Mouse (Mus musculus) cerebellum, adult 2 months (tissue): ENCODE measurements around the gene Gpc6. TPM values are rescaled to one million over a fixed set of nuclear protein-coding genes. Genes with fewer than 3 reads are reported as not detected.

ENCODE experiments used
- DNase-seq, 2 experiments: peaks; one replicate each; pipeline ENCODE4 v3.0.0; 2021
- H3K27ac ChIP-seq: fragments of 200-500 bp; 2 replicates; pipeline ENCODE4 v1.5.1; 2012; ENCODE audit warnings: low read length, control low read depth, inconsistent platforms; ENCODE audit not compliant: insufficient read depth
- H3K27me3 ChIP-seq: fragments of 200-500 bp; 2 replicates; pipeline ENCODE4 v1.6.1; 2012; ENCODE audit warnings: inconsistent platforms, mild to moderate bottlenecking, low read length, moderate library complexity; ENCODE audit not compliant: control insufficient read depth, insufficient read depth
- H3K4me1 ChIP-seq: fragments of 200-500 bp; 2 replicates; pipeline ENCODE4 v1.6.1; 2011; ENCODE audit warnings: low read length; ENCODE audit not compliant: control insufficient read depth, insufficient read depth
- H3K4me3 ChIP-seq: fragments of 200-500 bp; replicated peaks from 2 replicates; pipeline ENCODE3; 2011; ENCODE audit warnings: mild to moderate bottlenecking, low read depth, low read length, control low read depth; ENCODE audit not compliant: insufficient read depth
- CTCF ChIP-seq: fragments of 200-500 bp; IDR thresholded peaks from 2 replicates; pipeline ENCODE4 v1.5.1; 2011; ENCODE audit warnings: low read depth, mild to moderate bottlenecking, control low read depth, low read length, moderate library complexity, borderline replicate concordance; ENCODE audit not compliant: insufficient read depth
- POLR2A ChIP-seq: fragments of 200-500 bp; IDR thresholded peaks from 2 replicates; pipeline ENCODE4 v1.6.1; 2011; ENCODE audit warnings: low read length, control low read depth, borderline replicate concordance; ENCODE audit not compliant: insufficient read depth
- WGBS: fragments of 180-500 bp; shearing (Covaris S2); methylation state at CpG from one replicate; pipeline ENCODE4 v1.1.7; 2018; 5-methylcytosine and 5-hydroxymethylcytosine counted together
- polyA plus RNA-seq: library from polyadenylated mRNA; depleted of rRNA; stranded (reverse); fragments of >200 nt; gene quantifications from 2 replicates; pipeline ENCODE4 v1.2.3, GENCODE M21; 2012

Gene Gpc6
- polyA plus RNA-seq, 1 experiment: 5.3 TPM

DNA sequence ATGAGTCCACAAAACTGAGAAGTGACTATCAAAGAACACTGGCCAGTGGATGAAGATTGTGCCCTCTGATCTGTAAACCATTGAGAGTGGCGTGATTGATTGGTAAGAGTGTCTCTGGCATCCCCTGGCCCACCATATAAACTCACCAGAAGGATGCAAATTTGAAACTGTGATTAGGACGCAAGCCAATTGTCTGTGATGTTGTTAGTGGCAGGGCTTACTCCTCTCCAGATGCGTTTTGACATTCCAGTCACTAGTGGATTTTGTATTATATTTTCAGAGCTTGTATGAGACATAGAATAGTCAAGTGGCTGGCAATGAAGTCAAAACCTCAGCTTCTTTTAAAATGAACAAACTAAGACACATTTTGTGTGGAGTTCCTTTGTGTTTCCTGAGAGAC is 604.3 kb downstream of the Gpc6 start:
- 28% methylated on average over 3 of the region's 3 CpGs for WGBS
- Histone ChIP-seq H3K27ac (no peak overlapping the region), H3K4me1 (no peaks in the 10 kb centered on the region), H3K4me3 (no peak overlapping the region), H3K27me3 (no peaks in the 10 kb centered on the region)
- DNase-seq: no peak
- TF ChIP-seq POLR2A (no peak), CTCF (no peak)

GRCm38 (mm10) chr14:117552776-117553175 is 627.7 kb downstream of the Gpc6 start:
- Histone ChIP-seq H3K4me3 (no peak overlapping the region), H3K4me1 (no peaks in the 10 kb centered on the region), H3K27me3 (no peaks in the 10 kb centered on the region), H3K27ac (no peak overlapping the region)
- no peak for DNase-seq
- no peak for TF ChIP-seq CTCF
- TF ChIP-seq POLR2A: no peak

- Histone ChIP-seq H3K27ac (no peak overlapping the region), H3K27me3 (no peaks in the 10 kb centered on the region), H3K4me3 (no peak overlapping the region), H3K4me1 (no peaks in the 10 kb centered on the region)
- no peak for DNase-seq
- TF ChIP-seq CTCF (no peak), POLR2A (no peak)
- 74% methylated on average over 7 of the region's 7 CpGs for WGBS
Observed at GRCm38 (mm10) chr14:117556715-117557320, 631.7 kb downstream of the Gpc6 start.

DNA sequence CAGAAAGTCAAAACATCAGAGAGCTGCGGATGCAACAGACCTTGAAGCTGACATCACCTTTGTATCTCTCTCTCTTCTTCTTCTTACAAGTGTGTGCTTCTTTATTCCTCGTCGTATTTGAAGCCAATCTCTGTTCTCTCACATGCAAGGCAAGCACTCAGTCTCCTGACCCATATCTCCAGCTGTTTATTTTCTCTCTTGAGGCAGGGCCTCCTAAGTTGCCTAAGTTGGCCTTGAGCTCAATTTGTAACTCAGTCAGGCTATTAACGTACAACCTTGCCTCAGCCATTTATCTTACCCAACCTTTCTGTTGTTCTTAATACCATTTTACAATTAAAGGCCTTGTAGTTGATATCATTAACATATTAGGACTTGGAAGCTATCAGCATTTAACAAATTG is 637.0 kb downstream of the Gpc6 start:
- TF ChIP-seq POLR2A (no peak), CTCF (no peak)
- no peak for DNase-seq
- Histone ChIP-seq H3K4me3 (no peak overlapping the region), H3K27me3 (no peaks in the 10 kb centered on the region), H3K27ac (no peak overlapping the region), H3K4me1 (no peaks in the 10 kb centered on the region)
- 93% methylated on average over 4 of the region's 4 CpGs for WGBS

GRCm38 (mm10) chr14:117569278-117569677 is 644.2 kb downstream of the Gpc6 start:
- H3K4me3 ChIP-seq: no peak overlapping the region
- 71% methylated on average over 4 of the region's 4 CpGs for WGBS
- H3K4me1 ChIP-seq: no peaks in the 10 kb centered on the region
- H3K27me3 ChIP-seq: no peaks in the 10 kb centered on the region
- H3K27ac ChIP-seq: no peak overlapping the region
- no peak for DNase-seq
- TF ChIP-seq CTCF: no peak
- no peak for TF ChIP-seq POLR2A

- H3K27ac ChIP-seq: no peak overlapping the region
- no peaks in the 10 kb centered on the region for H3K4me1 ChIP-seq
- TF ChIP-seq CTCF (no peak), POLR2A (no peak)
- H3K27me3 ChIP-seq: no peaks in the 10 kb centered on the region
- no peak overlapping the region for H3K4me3 ChIP-seq
- no peak for DNase-seq
- 13% methylated on average over 8 of the region's 8 CpGs for WGBS
Observed at GRCm38 (mm10) chr14:117572213-117572612, 647.1 kb downstream of the Gpc6 start.

- Histone ChIP-seq H3K4me1 (no peaks in the 10 kb centered on the region), H3K4me3 (no peak overlapping the region), H3K27ac (no peak overlapping the region), H3K27me3 (no peaks in the 10 kb centered on the region)
- 76% methylated on average over 6 of the region's 6 CpGs for WGBS
- TF ChIP-seq CTCF (no peak), POLR2A (no peak)
- DNase-seq: no peak
Observed at GRCm38 (mm10) chr14:117574216-117574615, 649.1 kb downstream of the Gpc6 start.

- Histone ChIP-seq H3K27me3 (no peaks in the 10 kb centered on the region), H3K27ac (no peak overlapping the region), H3K4me3 (no peak overlapping the region), H3K4me1 (no peaks in the 10 kb centered on the region)
- TF ChIP-seq POLR2A (no peak), CTCF (no peak)
- 93% methylated on average over 6 of the region's 6 CpGs for WGBS
- DNase-seq: no peak
Observed at GRCm38 (mm10) chr14:117581740-117582139, 656.6 kb downstream of the Gpc6 start.

DNA sequence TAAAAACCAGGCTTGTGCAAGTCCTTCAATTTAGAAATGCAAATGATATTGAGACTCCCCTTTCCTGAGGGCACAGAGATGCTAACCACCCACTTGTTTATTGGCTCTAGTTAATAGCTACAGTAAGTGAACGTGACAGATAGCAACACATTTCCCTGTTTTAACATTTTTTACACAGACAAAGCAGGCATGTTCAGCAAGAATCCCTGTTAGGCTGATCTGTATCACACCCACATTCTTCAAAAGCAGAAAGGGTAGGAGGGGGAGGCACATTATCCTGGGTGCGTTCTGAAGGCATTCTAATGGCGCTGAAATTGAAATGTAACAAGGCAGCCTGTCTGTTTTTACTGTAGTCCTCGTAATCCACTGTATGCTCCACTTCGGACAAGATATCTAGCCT is 674.6 kb downstream of the Gpc6 start:
- Histone ChIP-seq H3K27ac (no peak overlapping the region), H3K4me1 (no peaks in the 10 kb centered on the region), H3K4me3 (no peak overlapping the region), H3K27me3 (no peaks in the 10 kb centered on the region)
- TF ChIP-seq POLR2A (no peak), CTCF (no peak)
- 88% methylated on average over 5 of the region's 5 CpGs for WGBS
- no peak for DNase-seq
